Mouse (Mus musculus) embryonic fibroblast, embryonic 13.5 days (primary cell): ENCODE results near the gene Ogfrl1. TPM values are rescaled to one million over a fixed set of nuclear protein-coding genes. Genes with fewer than 3 reads are reported as not detected.

Experiments
- H3K27ac ChIP-seq: 2 replicates; pipeline ENCODE4 v1.5.1; 2012; ENCODE audit warnings: low read length, control low read depth, inconsistent platforms; ENCODE audit not compliant: insufficient read depth
- H3K4me1 ChIP-seq: 2 replicates; pipeline ENCODE4 v1.6.1; 2011; ENCODE audit warnings: low read length; ENCODE audit not compliant: control insufficient read depth, insufficient read depth
- H3K4me3 ChIP-seq: 2 replicates; pipeline ENCODE4 v1.5.1; 2011; ENCODE audit warnings: mild to moderate bottlenecking, control low read depth, low read length; ENCODE audit not compliant: insufficient read depth
- CTCF ChIP-seq: IDR thresholded peaks from 2 replicates; pipeline ENCODE4 v1.5.1; 2011; ENCODE audit warnings: mild to moderate bottlenecking, control low read depth, low read length, moderate library complexity, borderline replicate concordance; ENCODE audit not compliant: insufficient read depth
- POLR2A ChIP-seq: IDR thresholded peaks from 2 replicates; pipeline ENCODE4 v1.6.1; 2011; ENCODE audit warnings: low read depth, mild to moderate bottlenecking, control low read depth, low read length, moderate library complexity
- polyA plus RNA-seq: library from polyadenylated mRNA; stranded (reverse); fragments of >200 nt; gene quantifications from 2 replicates; pipeline ENCODE4 v1.2.4, GENCODE M21; 2011; ENCODE audit warnings: low read depth; ENCODE audit not compliant: missing spikeins, insufficient read length

The Ogfrl1 gene
- polyA plus RNA-seq, 1 experiment = 7.4 TPM

DNA sequence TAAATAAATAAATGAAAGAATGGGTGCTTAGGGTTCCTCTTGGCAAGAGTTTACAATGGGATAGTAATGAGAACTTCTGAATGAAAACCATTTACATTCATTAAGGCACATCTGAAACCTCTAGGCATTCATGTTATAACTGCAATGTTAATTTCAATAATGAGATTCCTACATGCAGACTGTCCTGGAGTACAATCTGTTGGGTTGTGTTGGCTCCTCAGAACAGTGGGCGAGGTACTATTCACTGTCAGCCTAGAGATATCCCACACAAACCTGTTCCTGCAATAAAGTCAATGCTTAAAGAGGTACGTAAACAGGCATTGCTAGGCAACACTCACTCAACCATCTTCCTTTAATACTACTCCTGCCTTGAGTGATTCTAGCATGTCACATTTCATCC lies 32.0 kb downstream of the Ogfrl1 start:
- TF ChIP-seq CTCF (no peak), POLR2A (no peak)

DNA sequence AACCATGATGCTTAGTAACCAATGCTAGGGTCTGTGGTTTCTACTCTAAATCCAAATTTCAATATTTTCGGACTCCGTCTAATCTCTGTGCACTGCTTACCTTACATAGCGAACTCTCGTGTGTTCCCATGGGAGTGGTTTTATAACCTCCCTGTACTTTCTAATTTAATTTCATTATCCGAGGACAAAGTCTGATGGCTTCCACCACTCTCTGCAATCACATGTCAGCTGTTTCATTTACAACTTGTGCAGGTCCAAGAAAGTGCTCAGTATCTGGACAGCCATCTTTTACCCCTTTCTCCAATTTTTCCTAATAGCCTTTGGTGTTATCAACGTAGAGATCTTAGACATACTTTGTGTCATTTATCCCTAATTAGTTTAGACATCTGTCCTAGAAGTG lies 44.7 kb downstream of the Ogfrl1 start:
- no peak overlapping the region for H3K27ac ChIP-seq
- H3K4me3 ChIP-seq = no peak overlapping the region
- TF ChIP-seq POLR2A (no peak), CTCF (no peak)
- H3K4me1 ChIP-seq = no peaks in the 10 kb centered on the region

More for the DNA sequence above, 32.0 kb downstream of the Ogfrl1 start:
- H3K27ac ChIP-seq = no peak overlapping the region
- H3K4me1 ChIP-seq = no peaks in the 10 kb centered on the region
- H3K4me3 ChIP-seq = no peak overlapping the region

DNA sequence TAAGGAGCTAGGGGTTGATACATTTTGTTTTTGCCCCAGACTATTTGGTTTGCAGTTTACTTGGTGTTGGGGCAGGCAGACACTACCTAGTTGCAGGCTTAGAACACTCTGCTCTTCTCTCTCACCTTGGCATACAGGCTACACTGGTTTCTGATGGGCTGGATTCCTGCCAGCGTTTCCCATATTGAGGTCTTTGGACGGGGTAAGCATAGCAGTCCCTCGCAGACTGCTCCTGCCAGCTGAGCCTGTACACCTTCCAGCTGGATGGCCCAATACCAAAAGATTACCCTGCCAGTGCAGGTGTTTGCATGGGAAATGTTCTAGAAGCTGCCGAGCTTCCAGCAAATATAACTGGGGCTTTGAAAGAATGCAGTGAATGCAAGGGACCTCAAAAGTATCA lies 45.8 kb downstream of the Ogfrl1 start:
- no peak for TF ChIP-seq POLR2A
- no peak for TF ChIP-seq CTCF
- Histone ChIP-seq H3K4me1 (no peaks in the 10 kb centered on the region), H3K4me3 (no peak overlapping the region), H3K27ac (no peak overlapping the region)

DNA sequence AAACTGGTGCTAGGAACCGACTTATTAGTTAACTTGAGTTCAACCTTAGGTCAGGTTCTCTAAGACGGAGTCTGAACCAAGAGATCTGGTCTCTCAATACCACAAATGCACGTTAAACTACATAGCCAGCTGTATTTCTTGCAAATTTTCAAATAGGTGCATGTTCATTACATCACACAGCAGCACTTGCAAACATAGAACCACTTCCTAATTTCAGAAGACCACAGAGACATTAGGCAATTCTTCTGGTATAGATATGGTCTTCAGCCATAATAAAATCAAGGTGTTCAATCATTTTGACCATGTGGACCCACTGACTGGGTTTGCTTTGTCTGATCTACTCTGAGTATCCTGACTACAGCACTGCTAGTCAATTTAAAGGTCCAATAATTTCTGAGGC lies 51.9 kb downstream of the Ogfrl1 start:
- Histone ChIP-seq H3K4me3 (no peak overlapping the region), H3K4me1 (no peaks in the 10 kb centered on the region), H3K27ac (no peak overlapping the region)
- no peak for TF ChIP-seq CTCF
- no peak for TF ChIP-seq POLR2A

DNA sequence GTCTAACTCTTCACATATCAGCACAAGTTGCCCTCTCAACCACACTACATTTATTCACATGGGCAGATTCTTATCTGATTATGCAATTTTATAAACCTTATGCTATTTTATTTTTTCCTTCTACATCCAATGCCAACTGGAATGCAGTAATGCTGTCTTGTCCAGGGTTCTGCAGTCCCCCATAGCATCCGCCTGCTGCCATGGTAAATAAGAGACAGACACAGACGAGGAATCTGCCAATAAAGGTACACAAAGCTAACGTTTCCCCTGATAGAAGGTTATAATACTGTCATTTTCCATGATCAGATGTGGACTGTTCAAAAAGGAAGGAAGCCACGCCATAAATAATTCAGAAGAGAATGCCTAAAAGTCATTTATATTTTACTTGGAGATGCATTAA lies 54.7 kb downstream of the Ogfrl1 start:
- no peak for TF ChIP-seq CTCF
- no peak for TF ChIP-seq POLR2A
- H3K4me1 ChIP-seq = no peaks in the 10 kb centered on the region
- H3K27ac ChIP-seq = no peak overlapping the region
- H3K4me3 ChIP-seq = no peak overlapping the region

DNA sequence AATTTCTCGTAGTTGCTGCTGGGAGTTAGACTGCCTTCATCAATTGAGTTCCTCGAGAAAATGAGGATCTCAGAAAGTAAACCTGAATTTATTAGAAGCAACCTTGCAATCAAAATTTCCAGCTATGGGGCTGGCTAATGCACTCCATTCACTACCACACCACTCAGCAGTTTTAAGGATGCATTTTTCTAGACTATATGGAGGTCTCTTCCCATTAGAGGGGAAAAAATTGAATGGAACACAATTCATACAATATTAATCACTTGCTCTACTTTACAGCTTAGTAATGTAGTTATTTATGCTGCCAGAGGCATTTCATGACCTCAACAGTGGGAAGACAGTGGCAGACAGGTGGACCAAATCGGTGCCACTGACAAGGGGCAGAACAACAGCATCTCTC lies 55.3 kb downstream of the Ogfrl1 start:
- H3K27ac ChIP-seq = no peak overlapping the region
- TF ChIP-seq POLR2A (no peak), CTCF (no peak)
- H3K4me1 ChIP-seq = no peaks in the 10 kb centered on the region
- no peak overlapping the region for H3K4me3 ChIP-seq

DNA sequence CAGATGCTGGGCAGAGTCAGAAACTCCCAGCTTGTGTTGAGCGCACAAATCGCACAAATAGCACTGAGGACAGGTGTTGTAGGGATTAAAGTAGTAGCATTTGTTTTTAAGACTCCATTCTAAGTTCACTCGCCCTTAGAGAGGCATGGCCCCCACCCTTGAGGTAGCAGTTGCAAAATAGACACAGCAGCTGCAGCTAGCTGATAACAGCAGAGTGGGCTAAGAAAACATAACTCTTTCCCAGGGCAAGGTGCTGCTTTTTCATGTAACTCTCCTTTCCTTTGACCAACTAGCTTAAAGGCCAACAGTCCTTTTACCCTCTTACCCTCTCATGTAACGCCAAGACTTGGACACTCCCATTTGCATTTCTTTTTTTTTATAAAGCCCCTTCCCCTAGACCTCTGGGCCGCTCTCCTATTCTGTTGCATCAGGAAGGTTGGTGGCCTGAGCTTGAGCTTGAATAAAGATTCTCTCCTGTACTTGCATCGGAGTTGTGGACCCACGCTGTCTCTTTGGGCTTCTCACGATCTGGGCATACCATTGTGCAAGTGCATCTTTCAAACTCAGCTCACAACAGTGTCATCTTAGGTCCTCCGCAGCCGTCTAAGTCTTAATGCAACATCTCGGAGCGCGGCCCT lies 61.7 kb downstream of the Ogfrl1 start:
- H3K27ac ChIP-seq = no peak overlapping the region
- H3K4me3 ChIP-seq = no peak overlapping the region
- no peaks in the 10 kb centered on the region for H3K4me1 ChIP-seq
- TF ChIP-seq CTCF = no peak
- no peak for TF ChIP-seq POLR2A

DNA sequence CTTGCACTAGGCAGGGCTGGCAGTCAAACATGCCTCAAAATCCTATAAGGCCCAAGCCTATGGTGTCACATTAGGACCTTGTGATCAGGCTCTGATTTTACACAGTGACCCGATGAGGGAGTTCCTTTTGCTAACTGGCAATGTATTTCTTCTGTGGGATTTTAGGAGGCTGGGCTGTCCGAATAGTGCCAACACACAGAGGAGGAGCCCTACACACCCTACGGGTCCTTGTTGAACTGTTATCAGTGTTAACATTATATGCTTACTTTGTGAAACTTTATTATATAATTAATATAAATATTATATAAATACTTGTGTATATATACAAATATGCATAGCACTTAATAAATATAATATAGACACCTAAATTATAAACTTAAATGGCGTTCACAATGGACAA lies 62.5 kb downstream of the Ogfrl1 start:
- no peak overlapping the region for H3K4me3 ChIP-seq
- no peak overlapping the region for H3K27ac ChIP-seq
- no peaks in the 10 kb centered on the region for H3K4me1 ChIP-seq
- no peak for TF ChIP-seq POLR2A
- TF ChIP-seq CTCF = no peak

DNA sequence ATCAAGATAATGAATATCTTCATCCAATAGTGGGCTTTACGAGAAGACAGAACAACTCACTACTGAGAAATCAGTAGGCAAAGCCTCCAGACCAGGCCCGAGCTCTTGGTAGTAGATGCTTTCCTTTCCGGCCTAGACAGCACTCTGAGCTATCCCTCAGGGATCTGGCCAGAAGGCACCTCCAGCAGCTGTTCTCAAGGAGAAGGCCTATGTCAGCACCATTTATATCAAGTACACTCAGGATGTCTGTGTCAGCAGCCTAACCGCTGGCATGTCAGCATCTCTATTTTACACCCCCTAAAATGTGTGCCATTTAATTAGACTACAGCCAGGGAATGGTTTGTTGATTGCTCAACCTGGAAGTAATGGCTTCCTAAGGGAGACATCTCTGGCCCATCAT lies 65.4 kb downstream of the Ogfrl1 start:
- Histone ChIP-seq H3K4me3 (no peak overlapping the region), H3K4me1 (no peaks in the 10 kb centered on the region), H3K27ac (no peak overlapping the region)
- TF ChIP-seq CTCF (no peak), POLR2A (no peak)

DNA sequence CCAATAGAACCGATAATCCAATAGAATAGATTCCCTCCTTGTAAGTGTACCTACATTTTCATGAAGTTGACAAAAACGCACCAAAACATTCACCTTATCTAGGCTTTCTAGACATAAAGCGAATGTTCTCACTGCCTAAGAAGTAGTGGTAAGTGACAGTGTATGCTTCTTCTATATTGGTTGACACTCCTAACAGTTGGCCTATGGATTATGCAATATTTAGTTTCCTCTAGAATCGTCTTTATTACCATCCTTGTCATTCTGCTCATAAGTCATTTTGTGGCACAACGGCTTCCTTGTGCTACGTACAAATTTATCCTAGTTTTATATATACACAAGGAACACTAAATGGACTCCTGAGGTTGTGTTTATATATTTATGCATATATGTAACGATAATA lies 72.4 kb downstream of the Ogfrl1 start:
- H3K27ac ChIP-seq = no peak overlapping the region
- H3K4me1 ChIP-seq = no peaks in the 10 kb centered on the region
- no peak for TF ChIP-seq CTCF
- no peak for TF ChIP-seq POLR2A
- H3K4me3 ChIP-seq = no peak overlapping the region

DNA sequence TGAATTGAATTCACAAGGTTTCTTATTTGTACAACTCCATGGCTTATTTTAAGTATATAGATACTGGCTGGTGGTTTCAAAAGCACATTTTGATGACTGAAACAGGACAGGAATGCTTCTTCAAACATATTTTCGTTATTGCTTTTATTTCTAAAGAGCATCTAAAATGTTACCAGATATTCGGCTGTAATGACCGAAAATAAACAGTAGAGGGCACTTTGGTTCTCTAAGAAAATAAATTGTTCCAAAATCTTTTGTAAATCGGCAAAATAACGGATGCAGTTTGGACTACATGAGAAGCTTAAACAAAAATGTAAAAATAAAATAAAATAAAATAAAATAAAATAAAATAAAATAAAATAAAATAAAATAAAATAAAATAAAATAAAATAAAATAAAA lies 73.3 kb downstream of the Ogfrl1 start:
- no peak overlapping the region for H3K4me3 ChIP-seq
- TF ChIP-seq CTCF = no peak
- TF ChIP-seq POLR2A = no peak

More for the DNA sequence above, 73.3 kb downstream of the Ogfrl1 start:
- H3K27ac ChIP-seq = no peak overlapping the region
- no peaks in the 10 kb centered on the region for H3K4me1 ChIP-seq
